Mouse (Mus musculus) lung, embryonic 14.5 days (tissue): ENCODE results near the gene Erfe. TPM values are rescaled to one million over a fixed set of nuclear protein-coding genes. Genes with fewer than 3 reads are reported as not detected.

Experiments
- ATAC-seq: fragments of 200-750 bp; cut with Nextera tagmentation; 2 replicates; pipeline ENCODE4 v1.8.0; 2017; ENCODE audit warnings: mild to moderate bottlenecking, moderate TSS enrichment, moderate library complexity; ENCODE audit not compliant: insufficient read depth
- DNase-seq: peaks from one replicate; pipeline ENCODE4 v3.0.0-alpha.2; 2015
- H3K27ac ChIP-seq: fragments of 300-500 bp; sonication (generic); 2 replicates; pipeline ENCODE4 v1.5.1; 2014; ENCODE audit warnings: low read depth, mild to moderate bottlenecking, moderate library complexity
- H3K27me3 ChIP-seq: fragments of 300-500 bp; sonication (generic); 2 replicates; pipeline ENCODE4 v1.6.1; 2014; ENCODE audit warnings: low read length, control low read depth; ENCODE audit not compliant: insufficient read depth
- H3K36me3 ChIP-seq: fragments of 300-500 bp; sonication (generic); 2 replicates; pipeline ENCODE4 v1.6.1; 2014; ENCODE audit warnings: control low read depth; ENCODE audit not compliant: insufficient read depth
- H3K4me1 ChIP-seq: fragments of 300-500 bp; sonication (generic); 2 replicates; pipeline ENCODE4 v1.6.1; 2014; ENCODE audit warnings: antibody characterized with exemption, control low read depth; ENCODE audit not compliant: insufficient read depth
- H3K4me2 ChIP-seq: fragments of 300-500 bp; sonication (generic); 2 replicates; pipeline ENCODE4 v1.6.1; 2014; ENCODE audit warnings: mild to moderate bottlenecking
- H3K4me3 ChIP-seq: fragments of 300-500 bp; sonication (generic); 2 replicates; pipeline ENCODE4 v1.5.1; 2014; ENCODE audit warnings: low read depth, low read length
- H3K9ac ChIP-seq: fragments of 300-500 bp; sonication (generic); 2 replicates; pipeline ENCODE4 v1.6.1; 2014
- H3K9me3 ChIP-seq: fragments of 300-500 bp; sonication (generic); 2 replicates; pipeline ENCODE4 v1.6.1; 2016; ENCODE audit warnings: low read depth, low read length, control low read depth
- CTCF ChIP-seq: IDR thresholded peaks from 2 replicates; pipeline ENCODE4 v1.5.1; 2016; ENCODE audit warnings: antibody characterized with exemption, low read depth
- WGBS: fragments of 180-500 bp; shearing (Covaris S2); extraction: QIAGEN DNeasy Blood & Tissue Kit; methylation state at CpG from one replicate; pipeline ENCODE4 v1.1.7; 2014; 5-methylcytosine and 5-hydroxymethylcytosine counted together
- polyA plus RNA-seq: library from polyadenylated mRNA; unstranded; fragments of >200 nt; fragmentation: Nextera tagmentation; extraction: Ambion mirVana; gene quantifications from 2 replicates; pipeline ENCODE4 v1.2.1, GENCODE M21; 2014

Erfe gene
- polyA plus RNA-seq, 1 experiment from 2014 or later: 2.7 TPM

GRCm38 (mm10) chr1:91405406-91406169 is 39.4 kb downstream of the Erfe start:
- no peaks in the 10 kb centered on the region for H3K9me3 ChIP-seq
- no peak overlapping the region for H3K27ac ChIP-seq
- no peak overlapping the region for H3K4me2 ChIP-seq
- no peaks in the 10 kb centered on the region for H3K4me1 ChIP-seq
- DNase-seq: no peak
- no peak overlapping the region for H3K9ac ChIP-seq
- ATAC-seq: peak; percentile 41; the same call in 1 of the 2 replicates
- no peak overlapping the region for H3K4me3 ChIP-seq
- TF ChIP-seq CTCF: no peak
- H3K36me3 ChIP-seq: no peaks in the 10 kb centered on the region
- H3K27me3 ChIP-seq: no peaks in the 10 kb centered on the region
- WGBS: 52% methylated on average over 23 of the region's 23 CpGs

- no peak for TF ChIP-seq CTCF
- ATAC-seq (no peak), DNase-seq (no peak)
- Histone ChIP-seq H3K27ac (no peak overlapping the region), H3K9me3 (no peaks in the 10 kb centered on the region), H3K27me3 (no peaks in the 10 kb centered on the region), H3K4me2 (no peak overlapping the region), H3K4me1 (peaks cover 9% of the 10 kb centered on the region), H3K36me3 (no peaks in the 10 kb centered on the region), H3K9ac (no peak overlapping the region), H3K4me3 (no peak overlapping the region)
- WGBS: 66% methylated on average over 4 of the region's 4 CpGs
Measured at GRCm38 (mm10) chr1:91407819-91408218, 41.6 kb downstream of the Erfe start.

- no peak for ATAC-seq
- H3K36me3 ChIP-seq: 0 out of 2 replicates have a peak, but pooled peaks cover 3% of the 10 kb centered on the region
- WGBS: 65% methylated on average over 8 of the region's 8 CpGs
- DNase-seq: no peak
- no peak overlapping the region for H3K27ac ChIP-seq
- no peaks in the 10 kb centered on the region for H3K9me3 ChIP-seq
- peaks cover 18% of the 10 kb centered on the region for H3K4me1 ChIP-seq
- TF ChIP-seq CTCF: no peak
- H3K9ac ChIP-seq: peak overlapping the region; percentile 80
- peak overlapping the region; percentile 74 for H3K4me3 ChIP-seq
- no peaks in the 10 kb centered on the region for H3K27me3 ChIP-seq
- peak overlapping the region; percentile 98 for H3K4me2 ChIP-seq
Measured at GRCm38 (mm10) chr1:91411631-91412285, 45.5 kb downstream of the Erfe start.

- H3K27me3 ChIP-seq: no peaks in the 10 kb centered on the region
- WGBS: 3% methylated on average over 63 of the region's 65 CpGs
- ATAC-seq (no peak; the same call in 1 of the 2 replicates), DNase-seq (peak; percentile 20)
- peaks cover 10% of the 10 kb centered on the region for H3K36me3 ChIP-seq
- peak overlapping the region; percentile 74 for H3K4me3 ChIP-seq
- peaks cover 18% of the 10 kb centered on the region for H3K4me1 ChIP-seq
- peak; percentile 57 for TF ChIP-seq CTCF
- peak overlapping the region; percentile 80 for H3K27ac ChIP-seq
- peak overlapping the region; percentile 98 for H3K4me2 ChIP-seq
- peak overlapping the region; percentile 80 for H3K9ac ChIP-seq
- no peaks in the 10 kb centered on the region for H3K9me3 ChIP-seq
Measured at GRCm38 (mm10) chr1:91412286-91413029, 46.2 kb downstream of the Erfe start.

- Histone ChIP-seq H3K4me2 (peak overlapping the region; percentile 98), H3K9me3 (no peaks in the 10 kb centered on the region), H3K36me3 (peaks cover 16% of the 10 kb centered on the region), H3K4me1 (peaks cover 18% of the 10 kb centered on the region), H3K27me3 (no peaks in the 10 kb centered on the region), H3K4me3 (peak overlapping the region; percentile 74), H3K9ac (peak overlapping the region; percentile 80), H3K27ac (peak overlapping the region; percentile 85)
- DNase-seq (peak; percentile 98), ATAC-seq (peak; percentile 96)
- whole genome bisulfite sequencing: 0% methylated on average over 34 of the region's 34 CpGs
- no peak for TF ChIP-seq CTCF
Measured at GRCm38 (mm10) chr1:91413030-91413506, 46.8 kb downstream of the Erfe start.

- H3K4me2 ChIP-seq: peak overlapping the region; percentile 98
- no peak for TF ChIP-seq CTCF
- H3K36me3 ChIP-seq: peaks cover 16% of the 10 kb centered on the region
- H3K9me3 ChIP-seq: no peaks in the 10 kb centered on the region
- no peaks in the 10 kb centered on the region for H3K27me3 ChIP-seq
- DNase-seq (no peak), ATAC-seq (no peak; the same call in 1 of the 2 replicates)
- WGBS: 0% methylated on average over 14 of the region's 14 CpGs
- peak overlapping the region; percentile 85 for H3K27ac ChIP-seq
- peaks cover 18% of the 10 kb centered on the region for H3K4me1 ChIP-seq
- peak overlapping the region; percentile 56 for H3K9ac ChIP-seq
- peak overlapping the region; percentile 74 for H3K4me3 ChIP-seq
Measured at GRCm38 (mm10) chr1:91413536-91413897, 47.3 kb downstream of the Erfe start.
